Mouse (Mus musculus) hindbrain, embryonic 10.5 days (tissue): Measurements from ENCODE around the gene Hoxa9. TPM values are rescaled to one million over a fixed set of nuclear protein-coding genes. Genes with fewer than 3 reads are reported as not detected.

Experiments used
- DNase-seq: peaks from one replicate; pipeline ENCODE4 v3.0.0-alpha.2; 2017; ENCODE audit warnings: low spot score
- H3K27ac ChIP-seq: fragments of 300-500 bp; sonication (generic); 2 replicates; pipeline ENCODE4 v1.5.1; 2016; ENCODE audit warnings: mild to moderate bottlenecking, moderate library complexity
- H3K27me3 ChIP-seq: fragments of 300-500 bp; sonication (generic); 2 replicates; pipeline ENCODE4 v1.6.1; 2016; ENCODE audit warnings: mild to moderate bottlenecking; ENCODE audit not compliant: poor library complexity, insufficient read depth, severe bottlenecking
- H3K36me3 ChIP-seq: fragments of 300-500 bp; sonication (generic); 2 replicates; pipeline ENCODE4 v1.6.1; 2016; ENCODE audit warnings: mild to moderate bottlenecking, moderate library complexity
- H3K4me1 ChIP-seq: fragments of 300-500 bp; sonication (generic); replicated peaks from 2 replicates; pipeline ENCODE4 v1.6.1; 2016; ENCODE audit warnings: mild to moderate bottlenecking
- H3K4me3 ChIP-seq: fragments of 300-500 bp; sonication (generic); 2 replicates; pipeline ENCODE4 v1.5.1; 2016; ENCODE audit warnings: mild to moderate bottlenecking, moderate library complexity
- H3K9me3 ChIP-seq: fragments of 300-500 bp; sonication (generic); 2 replicates; pipeline ENCODE4 v1.6.1; 2016; ENCODE audit warnings: mild to moderate bottlenecking, moderate library complexity
- WGBS: fragments of 180-500 bp; shearing (Covaris S2); methylation state at CpG from one replicate; pipeline ENCODE4 v1.1.7; 2016; 5-methylcytosine and 5-hydroxymethylcytosine counted together
- polyA plus RNA-seq: library from polyadenylated mRNA; unstranded; fragments of >200 nt; fragmentation: Nextera tagmentation; extraction: Ambion mirVana; gene quantifications from 2 replicates; pipeline ENCODE4 v1.2.1, GENCODE M21; 2016

Gene Hoxa9
- polyA plus RNA-seq, 1 experiment from 2014 or later: not detected

- no peak for DNase-seq
- H3K4me3 ChIP-seq: no peak overlapping the region
Measured at GRCm38 (mm10) chr6:52235866-52236265, 5.0 kb upstream of the Hoxa9 start.

GRCm38 (mm10) chr6:52235267-52235666, 4.4 kb upstream of the Hoxa9 start:
- Histone ChIP-seq H3K27ac (no peak overlapping the region), H3K36me3 (no peaks in the 10 kb centered on the region), H3K9me3 (no peaks in the 10 kb centered on the region), H3K4me3 (no peak overlapping the region), H3K4me1 (peaks cover 15% of the 10 kb centered on the region), H3K27me3 (peaks cover 100% of the 10 kb centered on the region)
- 24% methylated on average over 9 of the region's 9 CpGs for WGBS
- DNase-seq: no peak

More at GRCm38 (mm10) chr6:52235866-52236265, 5.0 kb upstream of the Hoxa9 start:
- 26% methylated on average over 6 of the region's 6 CpGs for WGBS
- H3K4me1 ChIP-seq: peaks cover 16% of the 10 kb centered on the region; the same call in 1 of the 2 replicates
- peaks cover 100% of the 10 kb centered on the region for H3K27me3 ChIP-seq
- no peaks in the 10 kb centered on the region for H3K36me3 ChIP-seq
- no peak overlapping the region for H3K27ac ChIP-seq
- no peaks in the 10 kb centered on the region for H3K9me3 ChIP-seq

- peaks cover 100% of the 10 kb centered on the region for H3K27me3 ChIP-seq
- no peak overlapping the region for H3K4me3 ChIP-seq
- H3K36me3 ChIP-seq: no peaks in the 10 kb centered on the region
- no peaks in the 10 kb centered on the region for H3K9me3 ChIP-seq
- 2% methylated on average over 68 of the region's 68 CpGs for WGBS
- peaks cover 12% of the 10 kb centered on the region for H3K4me1 ChIP-seq
- no peak overlapping the region for H3K27ac ChIP-seq
- no peak for DNase-seq
Measured at GRCm38 (mm10) chr6:52234428-52235140, 3.7 kb upstream of the Hoxa9 start.

GRCm38 (mm10) chr6:52233546-52234427, 2.9 kb upstream of the Hoxa9 start:
- 1% methylated on average over 70 of the region's 70 CpGs for WGBS

GRCm38 (mm10) chr6:52232984-52233545, 2.2 kb upstream of the Hoxa9 start:
- 1% methylated on average over 23 of the region's 23 CpGs for WGBS
- Histone ChIP-seq H3K9me3 (no peaks in the 10 kb centered on the region), H3K36me3 (no peaks in the 10 kb centered on the region), H3K27ac (no peak overlapping the region), H3K27me3 (peaks cover 100% of the 10 kb centered on the region), H3K4me1 (peaks cover 12% of the 10 kb centered on the region), H3K4me3 (no peak overlapping the region)
- DNase-seq: no peak

More at GRCm38 (mm10) chr6:52233546-52234427, 2.9 kb upstream of the Hoxa9 start:
- H3K9me3 ChIP-seq: no peaks in the 10 kb centered on the region
- H3K4me1 ChIP-seq: peaks cover 12% of the 10 kb centered on the region
- no peak overlapping the region for H3K27ac ChIP-seq
- no peak overlapping the region for H3K4me3 ChIP-seq
- H3K36me3 ChIP-seq: no peaks in the 10 kb centered on the region
- no peak for DNase-seq
- H3K27me3 ChIP-seq: peaks cover 100% of the 10 kb centered on the region

GRCm38 (mm10) chr6:52232568-52232965, 1.7 kb upstream of the Hoxa9 start:
- DNase-seq: no peak

GRCm38 (mm10) chr6:52231885-52232567, 1.1 kb upstream of the Hoxa9 start:
- H3K36me3 ChIP-seq: no peaks in the 10 kb centered on the region
- H3K27me3 ChIP-seq: peaks cover 100% of the 10 kb centered on the region
- DNase-seq: no peak
- no peak overlapping the region for H3K27ac ChIP-seq
- H3K9me3 ChIP-seq: no peaks in the 10 kb centered on the region
- 2% methylated on average over 18 of the region's 18 CpGs for WGBS
- H3K4me1 ChIP-seq: peaks cover 12% of the 10 kb centered on the region
- H3K4me3 ChIP-seq: no peak overlapping the region

More at GRCm38 (mm10) chr6:52232568-52232965, 1.7 kb upstream of the Hoxa9 start:
- Histone ChIP-seq H3K27ac (no peak overlapping the region), H3K4me3 (no peak overlapping the region), H3K9me3 (no peaks in the 10 kb centered on the region), H3K4me1 (peaks cover 12% of the 10 kb centered on the region), H3K27me3 (peaks cover 100% of the 10 kb centered on the region), H3K36me3 (no peaks in the 10 kb centered on the region)
- WGBS: under 1% methylated on average over 18 of the region's 18 CpGs

GRCm38 (mm10) chr6:52229558-52230416, 1.1 kb downstream of the Hoxa9 start:
- no peak for DNase-seq
- peaks cover 16% of the 10 kb centered on the region for H3K4me1 ChIP-seq
- H3K4me3 ChIP-seq: no peak overlapping the region
- peaks cover 100% of the 10 kb centered on the region for H3K27me3 ChIP-seq
- WGBS: 1% methylated on average over 44 of the region's 44 CpGs
- no peaks in the 10 kb centered on the region for H3K36me3 ChIP-seq
- H3K9me3 ChIP-seq: no peaks in the 10 kb centered on the region
- no peak overlapping the region for H3K27ac ChIP-seq

- Histone ChIP-seq H3K27ac (no peak overlapping the region), H3K9me3 (no peaks in the 10 kb centered on the region), H3K4me1 (peaks cover 6% of the 10 kb centered on the region), H3K27me3 (peaks cover 100% of the 10 kb centered on the region), H3K4me3 (no peak overlapping the region), H3K36me3 (no peaks in the 10 kb centered on the region)
- 1% methylated on average over 38 of the region's 38 CpGs for WGBS
- DNase-seq: no peak
Measured at GRCm38 (mm10) chr6:52228475-52229465, 2.1 kb downstream of the Hoxa9 start.

- no peak overlapping the region for H3K4me3 ChIP-seq
- H3K4me1 ChIP-seq: peaks cover 4% of the 10 kb centered on the region; the same call in 1 of the 2 replicates
- H3K9me3 ChIP-seq: no peaks in the 10 kb centered on the region
- H3K27me3 ChIP-seq: peaks cover 100% of the 10 kb centered on the region
- WGBS: 3% methylated on average over 11 of the region's 11 CpGs
- no peaks in the 10 kb centered on the region for H3K36me3 ChIP-seq
- H3K27ac ChIP-seq: no peak overlapping the region
- no peak for DNase-seq
Measured at GRCm38 (mm10) chr6:52227470-52228222, 3.2 kb downstream of the Hoxa9 start.
